Mouse (Mus musculus): ENCODE measurements around the gene Scube3. TPM values are rescaled to one million over a fixed set of nuclear protein-coding genes. Genes with fewer than 3 reads are reported as not detected.

Scube3 gene
- polyA plus RNA-seq (2012; rRNA removed): 1.6 and 1.8 TPM in 2 replicates

GRCm38 (mm10) chr17:28141771-28142699, at the start of gene Scube3:
TSS of gene Scube3 (plus strand) at chr17:28142141.
- peak; percentile 34 for DNase-seq (ENCODE audit: low spot score)

- no peak for DNase-seq (ENCODE audit: low spot score)
These were observed 49.6 kb upstream of the Scube3 start for GRCm38 (mm10) chr17:28092297-28092696.

GRCm38 (mm10) chr17:28093837-28094236, 48.1 kb upstream of the Scube3 start:
- DNase-seq (ENCODE audit: low spot score): no peak

GRCm38 (mm10) chr17:28096418-28096817, 45.5 kb upstream of the Scube3 start:
- DNase-seq (ENCODE audit: low spot score): no peak

- no peak for DNase-seq (ENCODE audit: low spot score)
These were observed 44.6 kb upstream of the Scube3 start for GRCm38 (mm10) chr17:28097308-28097707.

- no peak for DNase-seq (ENCODE audit: low spot score)
These were observed 42.9 kb upstream of the Scube3 start for GRCm38 (mm10) chr17:28099086-28099485.

GRCm38 (mm10) chr17:28100669-28101068, 41.3 kb upstream of the Scube3 start:
- no peak for DNase-seq (ENCODE audit: low spot score)

GRCm38 (mm10) chr17:28101284-28101887, 40.6 kb upstream of the Scube3 start:
- DNase-seq (ENCODE audit: low spot score): no peak

- DNase-seq (ENCODE audit: low spot score): no peak
These were observed 40.0 kb upstream of the Scube3 start for GRCm38 (mm10) chr17:28101902-28102319.

GRCm38 (mm10) chr17:28104416-28104815, 37.5 kb upstream of the Scube3 start:
- DNase-seq (ENCODE audit: low spot score): no peak

- DNase-seq (ENCODE audit: low spot score): no peak
These were observed 35.6 kb upstream of the Scube3 start for GRCm38 (mm10) chr17:28106352-28106751.

GRCm38 (mm10) chr17:28107275-28107674, 34.7 kb upstream of the Scube3 start:
- no peak for DNase-seq (ENCODE audit: low spot score)

- DNase-seq (ENCODE audit: low spot score): no peak
These were observed 29.7 kb upstream of the Scube3 start for GRCm38 (mm10) chr17:28112266-28112665.

GRCm38 (mm10) chr17:28116335-28116734, 25.6 kb upstream of the Scube3 start:
- DNase-seq (ENCODE audit: low spot score): no peak

- DNase-seq (ENCODE audit: low spot score): no peak
These were observed 24.3 kb upstream of the Scube3 start for GRCm38 (mm10) chr17:28117451-28118209.

GRCm38 (mm10) chr17:28120460-28120859, 21.5 kb upstream of the Scube3 start:
- no peak for DNase-seq (ENCODE audit: low spot score)

- no peak for DNase-seq (ENCODE audit: low spot score)
These were observed 19.0 kb upstream of the Scube3 start for GRCm38 (mm10) chr17:28122949-28123348.

GRCm38 (mm10) chr17:28123627-28124026, 18.3 kb upstream of the Scube3 start:
- DNase-seq (ENCODE audit: low spot score): no peak

GRCm38 (mm10) chr17:28124368-28124767, 17.6 kb upstream of the Scube3 start:
- DNase-seq (ENCODE audit: low spot score): no peak

GRCm38 (mm10) chr17:28129796-28130195, 12.1 kb upstream of the Scube3 start:
- no peak for DNase-seq (ENCODE audit: low spot score)

- DNase-seq (ENCODE audit: low spot score): no peak
These were observed 11.4 kb upstream of the Scube3 start for GRCm38 (mm10) chr17:28130391-28131125.

GRCm38 (mm10) chr17:28131156-28131555, 10.8 kb upstream of the Scube3 start:
- no peak for DNase-seq (ENCODE audit: low spot score)

All from urinary bladder, adult 2 months (tissue).